In the genomic region with DNA sequence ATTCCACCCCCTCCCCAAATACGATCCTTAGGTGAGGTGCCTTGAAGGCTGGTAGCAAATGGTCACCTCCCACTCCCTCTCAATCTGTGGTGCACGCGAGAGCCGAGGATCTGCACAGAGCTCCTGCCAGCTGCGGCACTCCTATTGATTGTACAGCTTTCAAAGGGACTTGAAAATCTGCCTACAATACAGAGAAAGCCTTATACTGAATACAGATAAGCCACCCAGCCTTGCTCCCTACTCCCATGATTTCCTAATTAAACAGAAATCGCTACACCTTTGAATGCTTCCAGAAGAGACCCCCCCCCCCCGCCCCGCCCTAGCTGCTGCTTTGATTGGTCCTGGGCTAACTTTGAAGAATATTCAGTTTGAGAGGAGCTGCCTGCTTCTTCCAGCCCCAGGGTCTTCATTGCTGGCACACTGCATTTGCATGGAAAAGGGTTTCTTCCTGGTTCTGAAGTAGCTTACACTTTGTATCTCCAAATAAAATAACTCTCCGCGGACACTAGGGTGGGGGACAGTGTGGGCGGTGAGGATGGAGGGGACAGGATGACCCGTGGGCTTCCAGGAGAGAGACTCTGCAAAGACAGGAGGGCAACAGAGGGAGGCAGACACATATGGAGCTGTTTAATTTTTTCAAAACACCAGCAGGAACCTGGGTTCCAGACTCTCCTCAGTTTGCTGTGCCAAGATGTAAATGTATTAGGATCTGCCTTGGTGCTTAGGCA, we compare ENCODE assay signal across 12 mouse cellular contexts. TPM values are rescaled to one million over a fixed set of nuclear protein-coding genes. Genes with fewer than 3 reads are reported as not detected.
A peak's percentile ranks its signal among the peaks of the same experiment; 100 is the strongest.
DNase-seq lines count a peak whose midpoint lies in the region; ATAC-seq lines count a peak whose summit lies in the region.
"Had no signal": no experiment of that assay in that cellular context is flagged by ENCODE, and none has a peak within 500 bp of the region (broad histone marks: within the 10 kb centered on the region; RNA-seq: fewer than 3 reads in every experiment).

No protein-coding gene starts in this region.

- no peaks in the 10 kb centered on the region for H3K27me3 ChIP-seq in neural tube, embryonic 12.5 days (replicated peaks)
- no peaks in the 10 kb centered on the region for H3K27me3 ChIP-seq in neural tube, embryonic 15.5 days (replicated peaks)
- no peaks in the 10 kb centered on the region for H3K27me3 ChIP-seq in hindbrain, embryonic 12.5 days
- H3K27me3 ChIP-seq in midbrain, embryonic 15.5 days (replicated peaks), result no peaks in the 10 kb centered on the region
- H3K27me3 ChIP-seq: embryonic facial prominence, embryonic 15.5 days; limb, embryonic 12.5 days had no signal

- H3K4me3 ChIP-seq in neural tube, embryonic 12.5 days, result no peak overlapping the region
- H3K4me3 ChIP-seq in neural tube, embryonic 15.5 days (replicated peaks), result no peak overlapping the region
- H3K4me3 ChIP-seq in hindbrain, embryonic 12.5 days, result no peak overlapping the region
- no peak overlapping the region for H3K4me3 ChIP-seq in midbrain, embryonic 15.5 days
- H3K4me3 ChIP-seq: embryonic facial prominence, embryonic 15.5 days; limb, embryonic 12.5 days had no signal

- H3K4me2 ChIP-seq in neural tube, embryonic 12.5 days (replicated peaks), result no peak overlapping the region
- no peak overlapping the region for H3K4me2 ChIP-seq in neural tube, embryonic 15.5 days
- H3K4me2 ChIP-seq in hindbrain, embryonic 12.5 days (replicated peaks), result no peak overlapping the region
- H3K4me2 ChIP-seq in midbrain, embryonic 15.5 days, result peak overlapping the region; percentile 21
- H3K4me2 ChIP-seq: embryonic facial prominence, embryonic 15.5 days; heart, embryonic 11.5 days; limb, embryonic 12.5 days had no signal

- no peak overlapping the region for H3K9ac ChIP-seq in neural tube, embryonic 12.5 days
- no peak overlapping the region for H3K9ac ChIP-seq in neural tube, embryonic 15.5 days (replicated peaks)
- no peak overlapping the region for H3K9ac ChIP-seq in hindbrain, embryonic 12.5 days
- no peak overlapping the region for H3K9ac ChIP-seq in midbrain, embryonic 15.5 days
- H3K9ac ChIP-seq: embryonic facial prominence, embryonic 15.5 days; limb, embryonic 12.5 days had no signal

- ATAC-seq in neural tube, embryonic 12.5 days (ENCODE audit: low FRiP score, low read depth), result peak; percentile 44
- no peak for ATAC-seq in neural tube, embryonic 15.5 days (ENCODE audit: low FRiP score)
- peak; percentile 64 for ATAC-seq in hindbrain, embryonic 12.5 days (ENCODE audit: low FRiP score)
- ATAC-seq in midbrain, embryonic 15.5 days (replicated peaks), result peak; percentile 78

- no peak for DNase-seq in adrenal gland, adult 8-10 months
- DNase-seq in adrenal gland, postnatal 4 days (ENCODE audit: low spot score in 2 of 2), result no peak
- no peak for DNase-seq in cerebellum, postnatal 4 days (ENCODE audit: low spot score in 2 of 2)
- DNase-seq: heart, postnatal 4 days had no signal

- peaks cover 18% of the 10 kb centered on the region for H3K4me1 ChIP-seq in neural tube, embryonic 12.5 days
- H3K4me1 ChIP-seq in neural tube, embryonic 15.5 days, result peaks cover 3% of the 10 kb centered on the region
- H3K4me1 ChIP-seq in hindbrain, embryonic 12.5 days, result peaks cover 29% of the 10 kb centered on the region
- peaks cover 25% of the 10 kb centered on the region for H3K4me1 ChIP-seq in midbrain, embryonic 15.5 days

- peaks cover 9% of the 10 kb centered on the region; the same call in 1 of the 2 replicates for H3K9me3 ChIP-seq in neural tube, embryonic 12.5 days
- H3K9me3 ChIP-seq in neural tube, embryonic 15.5 days (replicated peaks), result peaks cover 4% of the 10 kb centered on the region; the same call in 1 of the 2 replicates
- H3K9me3 ChIP-seq in hindbrain, embryonic 12.5 days (replicated peaks), result no peaks in the 10 kb centered on the region
- no peaks in the 10 kb centered on the region for H3K9me3 ChIP-seq in midbrain, embryonic 15.5 days
- H3K9me3 ChIP-seq: embryonic facial prominence, embryonic 15.5 days had no signal

- H3K36me3 ChIP-seq in neural tube, embryonic 12.5 days, result no peaks in the 10 kb centered on the region
- no peaks in the 10 kb centered on the region for H3K36me3 ChIP-seq in neural tube, embryonic 15.5 days
- H3K36me3 ChIP-seq in hindbrain, embryonic 12.5 days, result no peaks in the 10 kb centered on the region
- no peaks in the 10 kb centered on the region for H3K36me3 ChIP-seq in midbrain, embryonic 15.5 days (replicated peaks)
- H3K36me3 ChIP-seq: embryonic facial prominence, embryonic 15.5 days; limb, embryonic 12.5 days had no signal

- WGBS in neural tube, embryonic 12.5 days, result 53% methylated on average over 12 of the region's 12 CpGs
- WGBS in neural tube, embryonic 15.5 days, result 46% methylated on average over 12 of the region's 12 CpGs
- WGBS in hindbrain, embryonic 12.5 days, result 53% methylated on average over 12 of the region's 12 CpGs
- WGBS in midbrain, embryonic 15.5 days, result 23% methylated on average over 12 of the region's 12 CpGs

- H3K27ac ChIP-seq in neural tube, embryonic 12.5 days, result peak overlapping the region; percentile 42; the same call in 1 of the 2 replicates
- H3K27ac ChIP-seq in neural tube, embryonic 15.5 days (replicated peaks), result no peak overlapping the region
- peak overlapping the region; percentile 80 for H3K27ac ChIP-seq in hindbrain, embryonic 12.5 days
- peak overlapping the region; percentile 74 for H3K27ac ChIP-seq in midbrain, embryonic 15.5 days
- H3K27ac ChIP-seq: embryonic facial prominence, embryonic 15.5 days; limb, embryonic 12.5 days had no signal

RNA-seq across cellular contexts. Expression of gene Sstr2, which starts 17.4 kb away (rescaled TPM):
- polyA plus RNA-seq in neural tube, embryonic 12.5 days (2016; fragmentation: Nextera tagmentation; extraction: Ambion mirVana), result 27.6 and 27.8 TPM in 2 replicates
- 11.6 and 14.0 TPM in 2 replicates for polyA plus RNA-seq in neural tube, embryonic 15.5 days (2015; fragmentation: Nextera tagmentation; extraction: Ambion mirVana)
- 35.3 and 37.8 TPM in 2 replicates for polyA plus RNA-seq in hindbrain, embryonic 12.5 days (2016; fragmentation: Nextera tagmentation; extraction: Ambion mirVana)
- 15.5 and 20.5 TPM in 2 replicates for polyA plus RNA-seq in midbrain, embryonic 15.5 days (2015; fragmentation: Nextera tagmentation; extraction: Ambion mirVana)
- total RNA-seq in adrenal gland, adult 8-10 months (2022), result 1 to 10 TPM; 1.3 to 6.2 (median 3.7) TPM
- total RNA-seq in adrenal gland, postnatal 4 days (2021), result 1 to 10 TPM; 3.6 to 4.8 TPM
- total RNA-seq: gastrocnemius, adult 8-10 months; heart, postnatal 4 days had no signal

RNA-seq across cellular contexts. Expression of gene Cog1, which starts 47.2 kb away (rescaled TPM):
- 44.1 and 50.7 TPM in 2 replicates for polyA plus RNA-seq in neural tube, embryonic 12.5 days (2016; fragmentation: Nextera tagmentation; extraction: Ambion mirVana)
- 31.1 and 35.1 TPM in 2 replicates for polyA plus RNA-seq in neural tube, embryonic 15.5 days (2015; fragmentation: Nextera tagmentation; extraction: Ambion mirVana)
- 42.1 and 45.5 TPM in 2 replicates for polyA plus RNA-seq in hindbrain, embryonic 12.5 days (2016; fragmentation: Nextera tagmentation; extraction: Ambion mirVana)
- 39.8 and 40.7 TPM in 2 replicates for polyA plus RNA-seq in midbrain, embryonic 15.5 days (2015; fragmentation: Nextera tagmentation; extraction: Ambion mirVana)
- total RNA-seq in adrenal gland, adult 8-10 months (2022), result 10 to 100 TPM; 45.5 to 63.0 (median 54.6) TPM
- total RNA-seq in adrenal gland, postnatal 4 days (2021), result 10 to 100 TPM; 34.9 to 41.8 TPM

RNA-seq across cellular contexts. Expression of gene Slc39a11, which starts 48.1 kb away (rescaled TPM):
- polyA plus RNA-seq in neural tube, embryonic 12.5 days (2016; fragmentation: Nextera tagmentation; extraction: Ambion mirVana), result 26.1 and 26.7 TPM in 2 replicates
- 27.7 and 30.4 TPM in 2 replicates for polyA plus RNA-seq in neural tube, embryonic 15.5 days (2015; fragmentation: Nextera tagmentation; extraction: Ambion mirVana)
- polyA plus RNA-seq in hindbrain, embryonic 12.5 days (2016; fragmentation: Nextera tagmentation; extraction: Ambion mirVana), result 32.3 and 33.5 TPM in 2 replicates
- polyA plus RNA-seq in midbrain, embryonic 15.5 days (2015; fragmentation: Nextera tagmentation; extraction: Ambion mirVana), result 33.9 and 35.3 TPM in 2 replicates
- total RNA-seq in adrenal gland, adult 8-10 months (2022), result 10 to 100 TPM; 32.5 to 40.2 (median 36.8) TPM
- 10 to 100 TPM; 23.9 to 26.0 TPM for total RNA-seq in adrenal gland, postnatal 4 days (2021)
